Mouse (Mus musculus) brain, adult 10 weeks (tissue): Measurements from ENCODE around the gene H2al2c. TPM values are rescaled to one million over a fixed set of nuclear protein-coding genes. Genes with fewer than 3 reads are reported as not detected.

Experiments used
- polyA plus RNA-seq: library from polyadenylated mRNA; stranded (reverse); fragments of 350-450 nt; fragmentation: Illumina TruSeq; extraction: RNeasy Lipid Tissue Mini Kit (QIAGEN cat#74804); gene quantifications from one replicate; pipeline ENCODE4 v1.2.3, GENCODE M21; 2015; ENCODE audit warnings: low read depth, low replicate concordance

H2al2c gene
- not detected for polyA plus RNA-seq

GRCm38 (mm10) chrY:2598799-2599198 is at the start of gene H2al2c:
H2al2c (plus strand) TSS chrY:2599099.

Other genes starting within 250 kb of the H2al2c start
- not detected for gene Sry, start 64.6 kb downstream of the H2al2c start, polyA plus RNA-seq
- gene H2al2b, start 121.6 kb downstream of the H2al2c start, polyA plus RNA-seq = not detected
- not detected for gene Gm4064, start 197.1 kb downstream of the H2al2c start, polyA plus RNA-seq
- not detected for gene Rbmy, start 231.6 kb downstream of the H2al2c start, polyA plus RNA-seq
- gene Gm10256, start 231.6 kb downstream of the H2al2c start, polyA plus RNA-seq = not detected